Mouse (Mus musculus) small intestine, adult 2 months (tissue): Measurements from ENCODE around the gene Dtl. TPM values are rescaled to one million over a fixed set of nuclear protein-coding genes. Genes with fewer than 3 reads are reported as not detected.

Experiments
- H3K27ac ChIP-seq: fragments of 200-500 bp; 2 replicates; pipeline ENCODE4 v1.5.1; 2012; ENCODE audit warnings: low read depth, low read length, control low read depth, inconsistent platforms; ENCODE audit not compliant: insufficient read depth
- H3K27me3 ChIP-seq: fragments of 200-500 bp; 2 replicates; pipeline ENCODE4 v1.6.1; 2012; ENCODE audit warnings: mild to moderate bottlenecking, moderate library complexity, low read length, inconsistent platforms; ENCODE audit not compliant: control insufficient read depth, insufficient read depth
- H3K36me3 ChIP-seq: fragments of 200-500 bp; 2 replicates; pipeline ENCODE4 v1.6.1; 2012; ENCODE audit warnings: mild to moderate bottlenecking, low read length, control low read depth, inconsistent platforms; ENCODE audit not compliant: control insufficient read depth, insufficient read depth
- H3K4me1 ChIP-seq: fragments of 200-500 bp; 2 replicates; pipeline ENCODE4 v1.6.1; 2012; ENCODE audit warnings: low read length, inconsistent platforms, mixed read lengths; ENCODE audit not compliant: control insufficient read depth, insufficient read depth, insufficient read length
- H3K4me3 ChIP-seq: fragments of 200-500 bp; 2 replicates; pipeline ENCODE4 v1.5.1; 2012; ENCODE audit warnings: low read depth, mild to moderate bottlenecking, control low read depth, inconsistent platforms, low read length, moderate library complexity
- CTCF ChIP-seq: fragments of 200-500 bp; IDR thresholded peaks from 2 replicates; pipeline ENCODE4 v1.5.1; 2012; ENCODE audit warnings: low read depth, mild to moderate bottlenecking, control low read depth, inconsistent platforms, low read length, moderate library complexity, mixed read lengths; ENCODE audit not compliant: insufficient replicate concordance, insufficient read length; ENCODE audit errors: extremely low read depth
- POLR2A ChIP-seq: fragments of 200-500 bp; IDR thresholded peaks from 2 replicates; pipeline ENCODE4 v1.6.1; 2012; ENCODE audit warnings: low read depth, mild to moderate bottlenecking, control low read depth, inconsistent platforms, low read length, moderate library complexity
- WGBS: fragments of 180-500 bp; shearing (Covaris S2); methylation state at CpG from one replicate; pipeline ENCODE4 v1.1.7; 2018; 5-methylcytosine and 5-hydroxymethylcytosine counted together
- polyA plus RNA-seq: library from polyadenylated mRNA; depleted of rRNA; stranded (reverse); fragments of >200 nt; gene quantifications from 2 replicates; pipeline ENCODE4 v1.2.3, GENCODE M21; 2012

The Dtl gene
- polyA plus RNA-seq, 1 experiment = 0.80 TPM

- H3K36me3 ChIP-seq = no peaks in the 10 kb centered on the region
- WGBS = 86% methylated on average over 4 of the region's 4 CpGs
- H3K4me3 ChIP-seq = no peak overlapping the region
- H3K4me1 ChIP-seq = peaks cover 2% of the 10 kb centered on the region; the same call in 1 of the 2 replicates
- H3K27ac ChIP-seq = no peak overlapping the region
- TF ChIP-seq POLR2A (no peak), CTCF (no peak)
- no peaks in the 10 kb centered on the region for H3K27me3 ChIP-seq
These were observed 62.1 kb downstream of the Dtl start for GRCm38 (mm10) chr1:191513195-191513594.

- Histone ChIP-seq H3K36me3 (no peaks in the 10 kb centered on the region), H3K27ac (no peak overlapping the region), H3K27me3 (no peaks in the 10 kb centered on the region), H3K4me3 (no peak overlapping the region), H3K4me1 (peaks cover 2% of the 10 kb centered on the region; the same call in 1 of the 2 replicates)
- TF ChIP-seq POLR2A (no peak), CTCF (no peak)
- WGBS = 75% methylated on average over 4 of the region's 4 CpGs
These were observed 63.0 kb downstream of the Dtl start for GRCm38 (mm10) chr1:191512383-191512782.

- H3K4me3 ChIP-seq = no peak overlapping the region
- peaks cover 2% of the 10 kb centered on the region; the same call in 1 of the 2 replicates for H3K4me1 ChIP-seq
- 74% methylated on average over 8 of the region's 8 CpGs for WGBS
- H3K27ac ChIP-seq = no peak overlapping the region
- no peaks in the 10 kb centered on the region for H3K36me3 ChIP-seq
- H3K27me3 ChIP-seq = no peaks in the 10 kb centered on the region
- TF ChIP-seq POLR2A (no peak), CTCF (no peak)
These were observed 63.8 kb downstream of the Dtl start for GRCm38 (mm10) chr1:191511503-191511902.

GRCm38 (mm10) chr1:191509865-191510264, 65.5 kb downstream of the Dtl start:
- 67% methylated on average over 3 of the region's 3 CpGs for WGBS
- Histone ChIP-seq H3K4me3 (no peak overlapping the region), H3K36me3 (no peaks in the 10 kb centered on the region), H3K27me3 (no peaks in the 10 kb centered on the region), H3K4me1 (peaks cover 2% of the 10 kb centered on the region; the same call in 1 of the 2 replicates), H3K27ac (no peak overlapping the region)
- TF ChIP-seq CTCF (no peak), POLR2A (no peak)

- WGBS = 79% methylated on average over 6 of the region's 6 CpGs
These were observed 66.2 kb downstream of the Dtl start for GRCm38 (mm10) chr1:191509131-191509530.

GRCm38 (mm10) chr1:191506791-191507190, 68.6 kb downstream of the Dtl start:
- no peak for TF ChIP-seq POLR2A
- TF ChIP-seq CTCF = no peak
- Histone ChIP-seq H3K36me3 (no peaks in the 10 kb centered on the region), H3K4me3 (no peak overlapping the region), H3K4me1 (peaks cover 2% of the 10 kb centered on the region; the same call in 1 of the 2 replicates), H3K27ac (no peak overlapping the region), H3K27me3 (no peaks in the 10 kb centered on the region)
- 5% methylated on average over 1 of the region's 1 CpGs for WGBS

More at GRCm38 (mm10) chr1:191509131-191509530, 66.2 kb downstream of the Dtl start:
- Histone ChIP-seq H3K27me3 (no peaks in the 10 kb centered on the region), H3K4me1 (peaks cover 2% of the 10 kb centered on the region; the same call in 1 of the 2 replicates), H3K36me3 (no peaks in the 10 kb centered on the region), H3K27ac (no peak overlapping the region), H3K4me3 (no peak overlapping the region)
- TF ChIP-seq POLR2A (no peak), CTCF (no peak)

- Histone ChIP-seq H3K4me3 (no peak overlapping the region), H3K27me3 (no peaks in the 10 kb centered on the region), H3K4me1 (peaks cover 20% of the 10 kb centered on the region), H3K36me3 (no peaks in the 10 kb centered on the region), H3K27ac (no peak overlapping the region)
- 88% methylated on average over 6 of the region's 6 CpGs for WGBS
- TF ChIP-seq CTCF (no peak), POLR2A (no peak)
These were observed 75.7 kb downstream of the Dtl start for GRCm38 (mm10) chr1:191499666-191500065.
